Mouse (Mus musculus) C2C12 (cell line): ENCODE results near the gene Pcdh15.

ENCODE experiments used
- CEBPB ChIP-seq: IDR thresholded peaks from one replicate; pipeline ENCODE4 v1.6.1; 2011; ENCODE audit warnings: low read depth, mild to moderate bottlenecking, control low read depth, moderate library complexity
- CTCF ChIP-seq: IDR thresholded peaks from one replicate; pipeline ENCODE4 v1.5.1; 2011; ENCODE audit not compliant: control insufficient read depth, insufficient read depth, insufficient read length
- MAX ChIP-seq: IDR thresholded peaks from one replicate; pipeline ENCODE4 v1.6.1; 2011; ENCODE audit warnings: mild to moderate bottlenecking, control low read depth
- USF1 ChIP-seq: IDR thresholded peaks from one replicate; pipeline ENCODE4 v1.6.1; 2011; ENCODE audit warnings: low read depth, mild to moderate bottlenecking, control low read depth, moderate library complexity

GRCm38 (mm10) chr10:74217268-74217667 lies 1118.1 kb downstream of the Pcdh15 start:
- TF ChIP-seq MAX = no peak
- no peak for TF ChIP-seq CTCF
- no peak for TF ChIP-seq USF1
- no peak for TF ChIP-seq CEBPB
